Mouse (Mus musculus) lung, postnatal 4 days (tissue): Measurements from ENCODE around the gene Fam110c.

Experiments
- DNase-seq, 2 experiments: peaks; one replicate each; pipeline ENCODE4 v3.0.0; 2021

Fam110c gene

DNA sequence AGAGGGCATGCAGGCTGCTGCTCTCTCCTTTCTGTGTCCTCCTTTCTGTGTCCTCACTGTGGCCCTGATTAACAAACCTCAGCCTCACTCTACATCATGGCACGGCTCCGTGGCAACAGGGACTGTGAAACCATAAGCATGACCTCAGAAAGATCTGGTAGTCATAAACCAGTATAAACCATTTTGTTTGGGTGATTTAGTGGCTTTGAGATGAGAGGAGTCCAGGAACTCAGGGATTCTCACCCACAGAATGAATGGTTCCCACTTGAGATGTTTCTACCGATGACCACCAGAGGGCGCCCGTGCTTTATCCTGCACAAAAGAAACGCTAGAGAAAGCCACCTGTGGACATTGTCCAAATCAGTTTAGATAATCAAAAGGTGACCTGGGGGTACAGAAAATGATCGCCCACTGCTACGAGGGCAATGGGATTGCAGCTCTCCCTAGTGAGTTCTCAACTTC is 42.4 kb downstream of the Fam110c start:
- peak; percentile 54 to 65 for DNase-seq

DNA sequence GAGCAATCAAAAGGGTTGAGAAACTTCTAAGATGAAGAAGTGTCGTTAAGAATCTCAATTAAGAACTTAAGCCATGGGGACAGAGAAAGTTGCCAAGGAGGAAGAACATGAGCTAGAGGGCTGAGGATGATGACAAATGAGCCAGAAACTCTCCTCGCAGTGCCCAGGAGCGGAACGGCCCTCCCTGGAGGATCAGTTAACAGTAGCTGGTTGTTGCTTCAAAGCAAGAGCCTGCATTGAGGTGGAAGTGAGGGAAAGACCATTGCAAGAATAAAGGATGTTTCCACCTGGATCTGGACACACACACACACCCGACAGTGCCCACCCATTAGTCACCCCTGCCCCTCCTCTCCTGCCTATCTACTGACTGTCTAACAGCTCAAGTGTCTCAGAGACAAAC is 46.9 kb downstream of the Fam110c start:
- DNase-seq = no peak

DNA sequence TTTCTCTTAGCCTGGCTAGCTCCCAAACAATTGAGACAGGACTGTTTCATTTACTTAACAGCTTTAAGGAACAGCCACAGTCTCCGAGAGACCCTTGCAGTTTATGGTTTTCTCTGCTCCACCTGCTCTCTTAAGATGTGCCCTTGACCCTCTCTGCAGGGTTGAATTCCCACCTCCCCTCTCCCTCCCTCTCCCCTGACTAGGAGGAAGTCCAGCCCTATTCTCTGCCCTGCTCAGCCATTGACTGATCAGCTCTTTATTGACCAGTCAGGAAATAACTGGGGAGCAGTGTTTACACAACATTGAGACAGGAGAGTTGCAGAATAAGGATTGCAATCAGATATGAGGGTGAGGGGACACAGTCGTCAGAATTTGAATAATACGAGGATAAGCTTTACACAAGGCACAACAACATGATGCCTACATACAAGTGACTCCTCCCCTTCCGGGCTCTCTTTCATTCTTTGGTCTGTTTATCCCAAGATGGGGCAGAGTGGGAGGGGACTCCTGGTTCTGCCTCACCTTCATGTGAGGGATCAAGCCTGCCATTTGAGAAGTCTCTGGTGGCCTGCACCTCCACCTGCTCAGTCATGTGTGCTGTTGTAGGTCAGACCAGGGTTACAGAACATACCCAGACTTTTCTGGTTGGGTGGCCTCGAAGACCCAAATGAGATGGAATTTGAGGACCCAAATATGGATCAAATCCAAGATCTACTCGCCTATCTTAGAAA is 49.4 kb downstream of the Fam110c start:
- DNase-seq = no peak

DNA sequence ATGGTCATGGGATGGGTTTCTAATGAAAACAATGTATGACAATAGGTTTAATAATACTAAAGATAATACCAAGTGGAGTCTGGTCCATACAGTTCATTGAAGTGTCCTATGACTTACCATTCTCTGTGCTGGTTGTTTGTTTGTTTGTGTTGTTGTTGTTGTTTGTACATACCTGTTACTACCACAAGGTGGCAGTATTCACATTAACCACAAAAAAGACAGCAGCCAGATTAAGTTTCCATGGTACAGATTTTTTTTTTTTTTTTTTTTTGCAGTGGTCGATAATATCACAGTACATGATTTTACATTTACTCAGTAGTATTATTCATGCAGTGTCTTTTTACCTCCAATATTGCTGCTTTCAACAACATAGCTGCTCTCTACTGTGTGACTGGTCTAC is 52.4 kb downstream of the Fam110c start:
- DNase-seq = no peak

GRCm38 (mm10) chr12:31129548-31129947 is 55.9 kb downstream of the Fam110c start:
- no peak for DNase-seq
